Mouse (Mus musculus): ENCODE measurements at regions not wholly inside any gene's neighbourhood (a gene's known extent, or its start where the extent isn't known, plus 50 kb on each side); places are given as distances from the start of the nearest gene placed in this dataset.

DNA sequence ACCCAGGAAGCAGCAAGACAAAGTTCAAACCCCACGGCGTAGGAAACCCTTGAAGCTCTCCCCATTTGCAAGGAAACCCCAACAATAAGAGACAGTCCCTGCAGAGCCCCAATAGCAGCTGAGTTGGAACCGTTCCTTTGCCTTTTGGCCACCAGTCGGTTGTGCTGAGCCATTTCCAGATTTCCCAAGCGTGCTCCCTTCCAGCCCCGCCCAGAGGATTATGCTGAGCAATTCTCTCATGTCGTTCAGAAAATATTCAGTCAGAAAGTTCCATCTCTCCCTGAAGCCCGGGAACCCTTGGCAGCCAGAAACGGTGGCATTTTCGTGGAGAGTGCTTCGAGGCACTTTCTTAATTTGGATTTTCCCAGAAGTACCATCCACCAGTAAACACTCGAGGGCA, 117.2 kb upstream of the H2al1a start:
- H3K9ac ChIP-seq, result no peak overlapping the region
- no peak overlapping the region for H3K4me2 ChIP-seq (replicated peaks)
- WGBS, result 87% methylated on average over 12 of the region's 12 CpGs
- no peaks in the 10 kb centered on the region for H3K4me1 ChIP-seq
- no peak for ATAC-seq (ENCODE audit: low FRiP score, low read depth)
- H3K27me3 ChIP-seq (replicated peaks), result no peaks in the 10 kb centered on the region
- H3K27ac ChIP-seq, result no peak overlapping the region
- H3K4me3 ChIP-seq, result no peak overlapping the region
- H3K36me3 ChIP-seq, result no peaks in the 10 kb centered on the region
- no peaks in the 10 kb centered on the region for H3K9me3 ChIP-seq

DNA sequence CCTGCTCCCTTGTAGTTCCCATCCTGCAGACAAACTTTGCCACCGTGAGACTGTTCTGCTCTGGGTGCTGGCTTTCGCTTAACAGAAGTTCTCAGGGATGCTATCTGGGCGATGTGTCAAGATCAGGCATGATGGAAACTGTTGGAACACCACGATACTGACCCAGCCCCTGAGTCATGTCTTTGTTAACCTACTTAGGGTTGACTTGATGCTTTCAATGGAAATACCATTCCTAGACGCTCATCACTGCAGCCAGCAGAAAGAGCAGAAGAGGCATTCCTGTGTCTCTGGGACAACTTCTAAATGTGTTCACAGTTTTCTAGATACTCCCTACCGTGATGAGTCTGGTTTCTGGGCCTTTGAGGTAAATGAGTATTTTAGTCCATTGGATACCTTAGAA, 108.2 kb upstream of the H2al1a start:
- WGBS, result 91% methylated on average over 6 of the region's 6 CpGs
- Histone ChIP-seq H3K9me3 (no peaks in the 10 kb centered on the region), H3K9ac (no peak overlapping the region), H3K36me3 (no peaks in the 10 kb centered on the region), H3K27me3 (replicated peaks) (no peaks in the 10 kb centered on the region), H3K27ac (no peak overlapping the region), H3K4me1 (no peaks in the 10 kb centered on the region), H3K4me2 (replicated peaks) (no peak overlapping the region), H3K4me3 (no peak overlapping the region)
- no peak for ATAC-seq (ENCODE audit: low FRiP score, low read depth)

DNA sequence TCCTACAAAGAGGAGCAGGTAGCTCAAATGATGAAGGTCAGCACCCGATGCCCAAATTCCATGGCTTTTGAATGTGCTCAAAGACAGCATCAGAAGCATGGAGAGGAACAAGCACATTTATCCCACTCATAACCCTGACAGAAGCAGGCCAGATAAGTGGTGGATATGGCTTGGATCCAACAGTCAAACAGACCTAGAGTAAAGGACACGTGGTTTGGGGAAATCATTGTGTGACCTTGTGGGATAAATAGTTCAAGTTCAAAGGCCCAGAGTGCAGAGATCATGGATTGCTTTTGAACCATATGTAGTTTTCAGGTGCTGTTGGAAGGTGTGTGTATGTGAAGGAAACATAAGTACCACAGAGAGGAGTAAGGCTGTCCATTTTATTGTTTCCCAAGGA, 94.9 kb upstream of the H2al1a start:
- Histone ChIP-seq H3K4me2 (replicated peaks) (no peak overlapping the region), H3K4me3 (no peak overlapping the region), H3K36me3 (no peaks in the 10 kb centered on the region), H3K27ac (no peak overlapping the region), H3K9me3 (no peaks in the 10 kb centered on the region), H3K4me1 (no peaks in the 10 kb centered on the region), H3K27me3 (replicated peaks) (no peaks in the 10 kb centered on the region), H3K9ac (no peak overlapping the region)
- no peak for ATAC-seq (ENCODE audit: low FRiP score, low read depth)
- WGBS, result 92% methylated on average over 2 of the region's 2 CpGs

DNA sequence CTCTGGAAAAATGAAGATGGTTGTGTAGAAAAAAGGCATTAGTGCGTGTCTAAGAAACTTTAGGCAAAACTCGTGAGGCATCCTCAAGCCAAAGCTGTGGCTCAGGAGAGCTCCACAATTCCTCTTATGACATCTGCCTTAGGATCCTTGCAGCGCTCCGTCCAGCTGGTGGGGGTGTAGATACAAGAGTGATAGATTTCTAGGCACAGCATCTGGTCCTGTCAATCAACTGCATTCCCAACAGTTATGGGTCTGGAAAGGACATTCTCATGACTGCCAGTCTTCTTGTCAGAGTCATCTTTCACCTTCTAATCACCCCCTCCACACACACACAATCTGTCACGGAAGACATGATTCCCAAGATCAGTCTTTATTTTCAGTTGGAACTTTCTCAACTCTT, 89.2 kb upstream of the H2al1a start:
- H3K9ac ChIP-seq, result no peak overlapping the region
- WGBS, result 85% methylated on average over 5 of the region's 5 CpGs
- H3K4me3 ChIP-seq, result no peak overlapping the region
- H3K27me3 ChIP-seq (replicated peaks), result no peaks in the 10 kb centered on the region
- no peak overlapping the region for H3K4me2 ChIP-seq (replicated peaks)
- no peak for ATAC-seq (ENCODE audit: low FRiP score, low read depth)
- H3K27ac ChIP-seq, result no peak overlapping the region
- H3K9me3 ChIP-seq, result no peaks in the 10 kb centered on the region
- H3K36me3 ChIP-seq, result no peaks in the 10 kb centered on the region
- H3K4me1 ChIP-seq, result no peaks in the 10 kb centered on the region

DNA sequence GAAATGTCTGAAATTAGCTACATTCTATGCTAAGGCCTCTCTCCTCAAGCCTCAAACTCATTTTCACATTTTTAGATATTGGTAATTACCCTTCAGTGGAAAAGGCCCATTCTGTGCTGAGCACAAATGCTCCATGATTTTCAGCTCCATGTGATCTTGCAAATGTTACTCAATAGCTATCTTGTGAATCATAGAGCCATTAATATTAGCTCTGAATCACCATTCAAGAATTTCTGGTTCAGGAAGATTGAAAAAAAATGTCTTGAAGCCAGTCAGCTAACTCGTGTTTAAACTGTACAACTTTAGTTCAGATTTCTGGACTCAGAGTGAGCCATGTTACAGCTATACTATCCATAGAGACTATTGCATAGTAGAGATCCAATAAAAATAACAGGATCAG, 86.2 kb upstream of the H2al1a start:
- Histone ChIP-seq H3K36me3 (no peaks in the 10 kb centered on the region), H3K4me2 (replicated peaks) (no peak overlapping the region), H3K9ac (no peak overlapping the region), H3K4me1 (no peaks in the 10 kb centered on the region), H3K27ac (no peak overlapping the region), H3K4me3 (no peak overlapping the region), H3K9me3 (no peaks in the 10 kb centered on the region), H3K27me3 (replicated peaks) (no peaks in the 10 kb centered on the region)
- WGBS, result 78% methylated on average over 1 of the region's 1 CpGs
- ATAC-seq (ENCODE audit: low FRiP score, low read depth), result no peak

DNA sequence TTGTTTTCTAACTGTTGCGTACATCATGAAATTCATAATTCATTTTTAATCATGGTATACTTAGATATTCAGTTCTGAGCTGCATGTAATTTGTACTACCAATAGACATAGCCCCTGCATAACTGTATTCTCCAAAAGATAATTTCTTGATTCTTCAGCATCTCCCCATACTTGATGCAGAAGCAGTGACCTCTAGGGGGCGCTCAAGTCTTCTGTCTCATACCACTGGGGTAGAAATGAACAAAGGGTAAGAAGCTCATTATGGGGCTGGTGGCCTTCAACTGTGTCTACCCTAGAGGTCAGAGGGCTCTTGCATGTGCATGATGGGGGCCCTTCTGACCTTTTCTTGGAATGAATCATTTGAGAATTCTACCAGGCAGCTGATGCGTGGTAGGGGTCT, 85.6 kb upstream of the H2al1a start:
- no peaks in the 10 kb centered on the region for H3K36me3 ChIP-seq
- H3K9ac ChIP-seq, result no peak overlapping the region
- no peak overlapping the region for H3K4me3 ChIP-seq
- no peaks in the 10 kb centered on the region for H3K27me3 ChIP-seq (replicated peaks)
- H3K9me3 ChIP-seq, result no peaks in the 10 kb centered on the region
- no peak for ATAC-seq (ENCODE audit: low FRiP score, low read depth)
- no peak overlapping the region for H3K4me2 ChIP-seq (replicated peaks)
- no peaks in the 10 kb centered on the region for H3K4me1 ChIP-seq
- 61% methylated on average over 3 of the region's 3 CpGs for WGBS
- H3K27ac ChIP-seq, result no peak overlapping the region

DNA sequence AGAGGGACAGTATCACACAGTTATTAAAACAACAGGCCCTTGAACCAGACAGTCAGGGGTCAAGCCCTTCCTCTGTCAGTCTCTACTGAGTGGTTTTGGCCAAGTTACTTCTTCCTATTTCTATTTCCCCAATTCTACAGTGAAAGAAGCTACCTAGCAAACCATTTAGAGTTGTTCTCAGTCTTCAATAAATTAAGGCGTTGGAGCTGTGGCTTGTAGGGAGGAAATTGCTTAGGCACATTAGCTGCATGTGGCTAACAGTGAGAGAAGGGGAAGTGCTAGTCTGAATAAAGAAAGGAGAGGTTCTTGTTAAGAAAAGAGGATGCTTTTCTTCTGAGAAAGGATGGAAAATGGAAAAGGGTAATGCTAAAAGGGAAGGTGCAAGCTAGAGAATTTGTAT, 60.0 kb upstream of the H2al1a start:
- Histone ChIP-seq H3K9me3 (no peaks in the 10 kb centered on the region), H3K27ac (no peak overlapping the region), H3K4me3 (no peak overlapping the region), H3K27me3 (replicated peaks) (no peaks in the 10 kb centered on the region), H3K9ac (no peak overlapping the region), H3K36me3 (no peaks in the 10 kb centered on the region), H3K4me2 (replicated peaks) (no peak overlapping the region), H3K4me1 (no peaks in the 10 kb centered on the region)
- ATAC-seq (ENCODE audit: low FRiP score, low read depth), result no peak
- WGBS, result 71% methylated on average over 1 of the region's 1 CpGs

DNA sequence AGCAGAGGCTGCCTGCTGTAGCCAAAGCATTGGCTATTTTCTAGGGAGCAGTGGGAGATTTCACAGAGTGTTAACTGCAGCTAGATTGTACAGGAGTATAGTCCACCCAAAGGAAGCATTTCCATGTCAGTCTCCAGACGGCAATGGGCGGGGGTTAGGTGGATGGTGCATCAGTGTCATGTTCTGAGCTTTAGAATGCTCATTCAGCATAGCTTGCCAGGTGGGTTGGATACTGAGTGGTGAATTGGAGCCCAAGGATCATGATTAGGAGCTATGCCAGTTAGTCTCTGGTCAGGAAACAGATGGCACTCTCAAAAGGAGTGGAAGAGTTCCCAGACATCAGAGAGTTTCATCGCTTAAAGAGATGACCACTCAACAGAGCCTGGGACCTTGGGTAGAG, 53.5 kb upstream of the H2al1a start:
- Histone ChIP-seq H3K9me3 (no peaks in the 10 kb centered on the region), H3K9ac (no peak overlapping the region), H3K27me3 (replicated peaks) (no peaks in the 10 kb centered on the region), H3K4me3 (no peak overlapping the region), H3K4me2 (replicated peaks) (no peak overlapping the region), H3K4me1 (no peaks in the 10 kb centered on the region), H3K36me3 (no peaks in the 10 kb centered on the region), H3K27ac (no peak overlapping the region)
- WGBS, result 88% methylated on average over 3 of the region's 3 CpGs
- no peak for ATAC-seq (ENCODE audit: low FRiP score, low read depth)

Measured in neural tube, embryonic 12.5 days (tissue).